Mouse (Mus musculus) mesoderm, embryonic 11.5 days (tissue): ENCODE measurements at regions not wholly inside any gene's neighbourhood (a gene's known extent, or its start where the extent isn't known, plus 50 kb on each side); places are given as distances from the start of the nearest gene placed in this dataset.
A peak's percentile ranks its signal among the peaks of the same experiment; 100 is the strongest.

Source experiments
- DNase-seq: peaks from one replicate; pipeline ENCODE4 v3.0.0-alpha.2; 2012; ENCODE audit warnings: low read depth, low spot score

GRCm38 (mm10) chr4:78494117-78494516 lies 282.4 kb upstream of the Ptprd start:
- DNase-seq: no peak

GRCm38 (mm10) chr4:78466591-78466990 lies 254.8 kb upstream of the Ptprd start:
- no peak for DNase-seq

- peak; percentile 53 for DNase-seq
These were observed 244.5 kb upstream of the Ptprd start for GRCm38 (mm10) chr4:78456284-78456683.

GRCm38 (mm10) chr4:78417153-78417552 lies 205.4 kb upstream of the Ptprd start:
- DNase-seq: no peak

- DNase-seq: no peak
These were observed 177.6 kb upstream of the Ptprd start for GRCm38 (mm10) chr4:78389406-78389805.

- no peak for DNase-seq
These were observed 143.4 kb upstream of the Ptprd start for GRCm38 (mm10) chr4:78355162-78355561.

- DNase-seq: no peak
These were observed 124.0 kb upstream of the Ptprd start for GRCm38 (mm10) chr4:78335777-78336176.

- DNase-seq: no peak
These were observed 76.7 kb upstream of the Ptprd start for GRCm38 (mm10) chr4:78288506-78288905.
